Mouse (Mus musculus): ENCODE measurements around the gene Tnfrsf18. TPM values are rescaled to one million over a fixed set of nuclear protein-coding genes. Genes with fewer than 3 reads are reported as not detected.

Tnfrsf18 gene
- 855 TPM for polyA plus RNA-seq (2017; shearing (Covaris generic))

DNA sequence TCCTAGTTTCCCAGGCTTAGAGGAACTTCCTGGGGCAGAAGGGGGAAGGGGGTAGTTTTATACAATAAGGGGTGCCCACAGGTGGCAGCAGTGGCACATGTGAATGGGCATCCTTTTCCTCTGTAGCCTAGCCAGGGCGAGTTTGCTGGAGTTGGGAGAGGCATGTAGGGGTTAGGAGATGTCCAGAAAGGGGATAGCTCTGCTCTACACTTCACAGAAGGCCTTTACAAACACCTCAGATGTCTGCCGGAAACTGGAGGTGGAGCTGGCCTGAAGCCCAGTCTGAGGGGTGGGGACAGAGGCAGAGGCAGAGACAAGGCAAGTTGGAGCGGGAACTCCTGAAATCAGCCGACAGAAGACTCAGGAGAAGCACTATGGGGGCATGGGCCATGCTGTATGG, at the start of gene Tnfrsf18:
TSS of gene Tnfrsf18 (plus strand) at position 152 of the 400 bp plus-strand sequence.

GRCm38 (mm10) chr4:155992241-155992905, 33.6 kb upstream of the Tnfrsf18 start, which contains the start of the genes B3galt6 and Sdf4:
Gene B3galt6, minus strand, starts transcription at chr4:155992649.
Gene Sdf4, plus strand, starts transcription at chr4:155992872.

GRCm38 (mm10) chr4:156013637-156014036, 12.3 kb upstream of the Tnfrsf18 start, which contains the start of gene Tnfrsf4:
Gene Tnfrsf4, plus strand, starts transcription at chr4:156013843.

GRCm38 (mm10) chr4:156059261-156059660, 33.3 kb downstream of the Tnfrsf18 start, which contains the start of gene Ttll10:
Gene Ttll10, minus strand, starts transcription at chr4:156059414.

Other genes with a start within 250 kb of the Tnfrsf18 start
- not detected for gene Tmem88b, start 240.3 kb upstream of the Tnfrsf18 start, polyA plus RNA-seq (2017; shearing (Covaris generic))
- gene Ankrd65, start 235.7 kb upstream of the Tnfrsf18 start, polyA plus RNA-seq (2017; shearing (Covaris generic)), result not detected
- gene Mrpl20, start 223.3 kb upstream of the Tnfrsf18 start, polyA plus RNA-seq (2017; shearing (Covaris generic)), result 138 TPM
- 168 TPM for gene Ccnl2, start 213.7 kb upstream of the Tnfrsf18 start, polyA plus RNA-seq (2017; shearing (Covaris generic))
- gene Aurkaip1, start 194.9 kb upstream of the Tnfrsf18 start, polyA plus RNA-seq (2017; shearing (Covaris generic)), result 197 TPM
- 4.0 TPM for gene Mxra8, start 186.5 kb upstream of the Tnfrsf18 start, polyA plus RNA-seq (2017; shearing (Covaris generic))
- 2.8 TPM for gene Dvl1, start 178.8 kb upstream of the Tnfrsf18 start, polyA plus RNA-seq (2017; shearing (Covaris generic))
- gene Tas1r3, start 162.8 kb upstream of the Tnfrsf18 start, polyA plus RNA-seq (2017; shearing (Covaris generic)), result 0.92 TPM
- gene Cptp, start 156.7 kb upstream of the Tnfrsf18 start, polyA plus RNA-seq (2017; shearing (Covaris generic)), result 20.4 TPM
- 92.1 TPM for gene Ints11, start 156.6 kb upstream of the Tnfrsf18 start, polyA plus RNA-seq (2017; shearing (Covaris generic))
- gene Pusl1, start 134.4 kb upstream of the Tnfrsf18 start, polyA plus RNA-seq (2017; shearing (Covaris generic)), result 32.6 TPM
- gene Acap3, start 134.3 kb upstream of the Tnfrsf18 start, polyA plus RNA-seq (2017; shearing (Covaris generic)), result 7.8 TPM
- 15.3 TPM for gene Ube2j2, start 82.3 kb upstream of the Tnfrsf18 start, polyA plus RNA-seq (2017; shearing (Covaris generic))
- 24.3 TPM for gene C1qtnf12, start 63.8 kb upstream of the Tnfrsf18 start, polyA plus RNA-seq (2017; shearing (Covaris generic))
- 1.3 TPM for gene B3galt6, start 33.5 kb upstream of the Tnfrsf18 start, polyA plus RNA-seq (2017; shearing (Covaris generic))
- gene Sdf4, start 33.3 kb upstream of the Tnfrsf18 start, polyA plus RNA-seq (2017; shearing (Covaris generic)), result 591 TPM
- gene Tnfrsf4, start 12.3 kb upstream of the Tnfrsf18 start, polyA plus RNA-seq (2017; shearing (Covaris generic)), result 998 TPM
- 0.20 TPM for gene Ttll10, start 33.2 kb downstream of the Tnfrsf18 start, polyA plus RNA-seq (2017; shearing (Covaris generic))
- gene 9430015G10Rik, start 83.8 kb downstream of the Tnfrsf18 start, polyA plus RNA-seq (2017; shearing (Covaris generic)), result 43.2 TPM
- gene Rnf223, start 104.3 kb downstream of the Tnfrsf18 start, polyA plus RNA-seq (2017; shearing (Covaris generic)), result 0.18 TPM
- 1.1 TPM for gene Agrn, start 171.3 kb downstream of the Tnfrsf18 start, polyA plus RNA-seq (2017; shearing (Covaris generic))
- 58.5 TPM for gene Isg15, start 174.7 kb downstream of the Tnfrsf18 start, polyA plus RNA-seq (2017; shearing (Covaris generic))
- 23.6 TPM for gene AW011738, start 177.1 kb downstream of the Tnfrsf18 start, polyA plus RNA-seq (2017; shearing (Covaris generic))
- 2.1 TPM for gene Perm1, start 189.7 kb downstream of the Tnfrsf18 start, polyA plus RNA-seq (2017; shearing (Covaris generic))
- 7.4 TPM for gene Plekhn1, start 208.7 kb downstream of the Tnfrsf18 start, polyA plus RNA-seq (2017; shearing (Covaris generic))
- 15.7 TPM for gene Noc2l, start 209.8 kb downstream of the Tnfrsf18 start, polyA plus RNA-seq (2017; shearing (Covaris generic))
- 5.2 TPM for gene Samd11, start 229.5 kb downstream of the Tnfrsf18 start, polyA plus RNA-seq (2017; shearing (Covaris generic))